Mouse (Mus musculus) lung, adult 2 months (tissue): ENCODE measurements around the gene Ccdc6.

Experiments used
- CTCF ChIP-seq: fragments of 200-500 bp; IDR thresholded peaks from 2 replicates; pipeline ENCODE4 v1.5.1; 2011; ENCODE audit warnings: mild to moderate bottlenecking, low read length, control low read depth; ENCODE audit not compliant: insufficient read depth
- POLR2A ChIP-seq: fragments of 200-500 bp; IDR thresholded peaks from 2 replicates; pipeline ENCODE4 v1.6.1; 2011; ENCODE audit warnings: low read depth, mild to moderate bottlenecking, control low read depth, low read length, borderline replicate concordance; ENCODE audit errors: extremely low read depth

DNA sequence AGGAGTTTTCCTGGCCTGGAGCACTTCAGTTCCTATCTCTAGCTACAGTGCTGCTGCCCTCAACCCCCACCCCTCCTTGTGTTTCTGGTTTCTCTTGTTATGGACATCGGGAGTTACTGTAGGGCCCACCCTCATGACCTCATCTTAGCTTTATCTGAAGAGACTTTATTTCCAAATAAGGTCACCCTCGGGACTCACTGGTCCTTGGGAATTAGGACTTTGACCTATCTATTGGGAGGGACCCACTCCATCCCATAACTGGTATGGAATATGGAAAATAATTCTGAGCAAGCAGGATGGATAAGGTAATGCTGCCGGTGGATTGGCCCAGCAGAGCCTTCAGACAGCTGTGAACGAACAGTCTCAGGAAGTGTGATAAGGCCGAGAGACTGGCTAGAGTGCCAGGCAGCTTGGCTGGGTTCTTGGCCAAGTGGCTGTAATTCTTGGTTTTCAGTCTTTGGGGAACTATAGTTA lies 35.2 kb downstream of the Ccdc6 start:
- TF ChIP-seq CTCF (no peak), POLR2A (no peak)
